Mouse (Mus musculus): ENCODE results near the gene Zc3h8. TPM values are rescaled to one million over a fixed set of nuclear protein-coding genes. Genes with fewer than 3 reads are reported as not detected.

Zc3h8 gene
- polyA plus RNA-seq (2011; ENCODE audit: insufficient read depth, insufficient read length, low replicate concordance, missing spikeins), result 3.2 and 3.4 TPM in 2 replicates

DNA sequence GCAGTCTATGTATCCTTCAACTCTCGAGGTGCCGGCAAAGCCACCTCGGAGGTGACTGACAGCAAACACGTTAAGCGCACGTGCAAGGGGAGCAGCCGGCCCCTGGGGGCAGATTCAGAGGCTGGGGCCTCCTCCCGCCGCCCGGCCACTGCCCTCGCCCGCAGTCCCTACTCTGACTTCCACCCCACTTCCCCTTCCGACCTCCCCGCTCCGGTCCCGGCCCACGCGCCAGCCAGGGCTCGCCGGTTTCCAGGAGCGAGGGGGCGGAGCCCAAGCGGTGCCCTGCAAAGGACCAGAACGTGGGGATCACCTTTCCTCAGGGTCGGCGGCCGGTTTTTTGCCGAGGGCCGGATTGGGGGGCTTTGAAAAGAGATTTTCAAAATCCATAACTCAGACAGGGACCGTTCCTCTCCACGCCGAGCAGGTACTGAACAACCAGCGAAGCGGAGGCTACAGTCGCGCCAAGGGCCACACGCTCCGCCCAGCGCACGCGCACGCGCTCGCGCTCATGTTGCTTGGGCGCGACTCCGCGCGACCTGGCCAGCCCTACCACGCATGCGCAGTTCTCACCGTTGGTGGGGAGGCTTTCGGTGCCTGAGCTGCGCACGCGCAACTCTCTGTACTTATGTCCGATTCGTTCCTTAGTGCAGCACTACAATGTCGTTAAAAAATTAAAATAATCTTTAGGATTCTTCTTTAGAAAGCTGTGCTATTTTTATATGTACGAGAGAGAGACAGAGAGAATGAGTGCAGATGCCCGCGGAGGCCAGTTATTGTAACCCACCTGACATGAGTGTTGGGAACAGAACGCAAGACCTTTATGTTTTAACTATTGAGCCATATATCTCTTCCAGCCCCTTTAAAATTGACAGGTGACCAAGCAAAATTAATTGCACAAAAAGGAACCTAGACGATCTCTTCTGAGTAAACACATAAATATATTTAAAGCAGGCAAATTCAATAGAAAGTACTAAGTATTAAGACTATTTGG, at the start of gene Zc3h8:
Gene Zc3h8, minus strand, starts transcription at position 540 of the 991 bp plus-strand sequence.
- under 1% methylated on average over 65 of the region's 65 CpGs for WGBS
- TF ChIP-seq CTCF (IDR thresholded peaks at IDR 0.05; ENCODE audit: control insufficient read depth, insufficient read depth, low read length) (no peak), POLR2A (IDR thresholded peaks at IDR 0.05; ENCODE audit: borderline replicate concordance, control insufficient read depth, low read depth, low read length) (peak; percentile 89)

DNA sequence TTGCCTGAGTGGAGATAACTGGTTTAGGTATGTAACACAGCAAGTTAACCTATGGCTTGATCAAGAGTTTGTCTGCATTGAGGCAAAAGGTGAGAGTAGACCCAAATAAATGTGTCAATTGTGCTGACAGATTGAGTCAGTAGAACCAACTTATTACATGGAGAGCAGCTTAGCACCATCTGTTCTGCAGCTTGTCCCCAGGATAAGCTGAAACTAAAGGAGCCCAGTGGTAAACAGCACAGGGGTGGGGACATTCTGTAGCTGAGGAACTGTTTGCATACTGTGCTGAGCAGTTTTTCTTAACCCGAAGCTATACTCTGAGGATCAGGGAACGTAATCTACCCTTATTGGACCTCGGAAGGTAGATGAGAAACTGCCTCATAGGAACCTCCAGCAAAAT, 40.9 kb upstream of the Zc3h8 start:
- no peak overlapping the region for H3K27ac ChIP-seq (ENCODE audit: control insufficient read depth, insufficient read depth, low read depth, low read length, poor library complexity)
- no peak for TF ChIP-seq POLR2A (IDR thresholded peaks at IDR 0.05; ENCODE audit: borderline replicate concordance, control insufficient read depth, low read depth, low read length)
- TF ChIP-seq CTCF (IDR thresholded peaks at IDR 0.05; ENCODE audit: control insufficient read depth, insufficient read depth, low read length), result no peak

More for the DNA sequence above, at the start of gene Zc3h8:
- H3K4me3 ChIP-seq (replicated peaks; ENCODE audit: control insufficient read depth, low read depth, low read length), result peak within 1 kb of the TSS; percentile 76
- peak within 1 kb of the TSS; percentile 83 for H3K27ac ChIP-seq (ENCODE audit: control insufficient read depth, insufficient read depth, low read depth, low read length, poor library complexity)
- H3K4me1 ChIP-seq (ENCODE audit: control insufficient read depth, insufficient read depth, low read length), result no peaks in the 10 kb centered on the region; the same call in 1 of the 2 replicates

DNA sequence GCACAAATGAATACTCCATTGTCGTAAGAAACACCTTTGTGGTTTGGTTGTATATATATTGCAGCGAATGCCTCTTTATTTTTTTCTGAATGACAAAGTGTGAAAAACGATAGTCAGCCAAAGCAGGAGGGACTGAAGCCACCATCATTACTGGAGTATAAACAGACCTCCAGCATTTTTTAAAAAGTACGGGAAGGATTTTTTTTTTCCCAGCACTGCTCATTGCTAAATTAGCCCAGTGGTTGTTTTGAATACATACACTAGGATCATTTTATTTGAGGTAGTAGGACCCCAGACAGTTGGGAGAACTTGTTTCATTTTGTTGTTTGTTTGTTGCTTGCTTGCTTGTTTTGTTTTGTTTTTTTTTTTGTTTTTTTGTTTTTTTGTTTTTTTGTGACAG, 31.7 kb upstream of the Zc3h8 start:
- H3K4me3 ChIP-seq (replicated peaks; ENCODE audit: control insufficient read depth, low read depth, low read length), result no peak overlapping the region
- 88% methylated on average over 4 of the region's 4 CpGs for WGBS
- no peak for TF ChIP-seq POLR2A (IDR thresholded peaks at IDR 0.05; ENCODE audit: borderline replicate concordance, control insufficient read depth, low read depth, low read length)
- no peak for TF ChIP-seq CTCF (IDR thresholded peaks at IDR 0.05; ENCODE audit: control insufficient read depth, insufficient read depth, low read length)

More for the DNA sequence above, 40.9 kb upstream of the Zc3h8 start:
- Histone ChIP-seq H3K4me1 (ENCODE audit: control insufficient read depth, insufficient read depth, low read length) (no peaks in the 10 kb centered on the region), H3K4me3 (replicated peaks; ENCODE audit: control insufficient read depth, low read depth, low read length) (no peak overlapping the region)
- WGBS, result 88% methylated on average over 3 of the region's 3 CpGs

GRCm38 (mm10) chr2:128972301-128972700, 28.4 kb upstream of the Zc3h8 start:
- no peaks in the 10 kb centered on the region; the same call in 1 of the 2 replicates for H3K4me1 ChIP-seq (ENCODE audit: control insufficient read depth, insufficient read depth, low read length)
- no peak overlapping the region for H3K4me3 ChIP-seq (replicated peaks; ENCODE audit: control insufficient read depth, low read depth, low read length)
- H3K27ac ChIP-seq (ENCODE audit: control insufficient read depth, insufficient read depth, low read depth, low read length, poor library complexity), result no peak overlapping the region
- TF ChIP-seq POLR2A (IDR thresholded peaks at IDR 0.05; ENCODE audit: borderline replicate concordance, control insufficient read depth, low read depth, low read length) (no peak), CTCF (IDR thresholded peaks at IDR 0.05; ENCODE audit: control insufficient read depth, insufficient read depth, low read length) (no peak)

More for the DNA sequence above, 31.7 kb upstream of the Zc3h8 start:
- no peaks in the 10 kb centered on the region for H3K4me1 ChIP-seq (ENCODE audit: control insufficient read depth, insufficient read depth, low read length)
- H3K27ac ChIP-seq (ENCODE audit: control insufficient read depth, insufficient read depth, low read depth, low read length, poor library complexity), result no peak overlapping the region

- H3K27ac ChIP-seq (ENCODE audit: control insufficient read depth, insufficient read depth, low read depth, low read length, poor library complexity), result no peak overlapping the region
- TF ChIP-seq CTCF (IDR thresholded peaks at IDR 0.05; ENCODE audit: control insufficient read depth, insufficient read depth, low read length), result no peak
- no peak for TF ChIP-seq POLR2A (IDR thresholded peaks at IDR 0.05; ENCODE audit: borderline replicate concordance, control insufficient read depth, low read depth, low read length)
- no peak overlapping the region for H3K4me3 ChIP-seq (replicated peaks; ENCODE audit: control insufficient read depth, low read depth, low read length)
- H3K4me1 ChIP-seq (ENCODE audit: control insufficient read depth, insufficient read depth, low read length), result no peaks in the 10 kb centered on the region; the same call in 1 of the 2 replicates
These were observed 24.7 kb upstream of the Zc3h8 start for GRCm38 (mm10) chr2:128968475-128969083.

GRCm38 (mm10) chr2:128967661-128968441, 24.0 kb upstream of the Zc3h8 start, which contains the start of gene Gm10762:
TSS of gene Gm10762 (minus strand) at chr2:128967725.
- 4% methylated on average over 80 of the region's 80 CpGs for WGBS
- H3K4me3 ChIP-seq (replicated peaks; ENCODE audit: control insufficient read depth, low read depth, low read length), result peak within 1 kb of the TSS; percentile 93
- TF ChIP-seq POLR2A (IDR thresholded peaks at IDR 0.05; ENCODE audit: borderline replicate concordance, control insufficient read depth, low read depth, low read length) (peak; percentile 16; the same call in 1 of the 2 replicates), CTCF (IDR thresholded peaks at IDR 0.05; ENCODE audit: control insufficient read depth, insufficient read depth, low read length) (no peak)
- no peaks in the 10 kb centered on the region; the same call in 1 of the 2 replicates for H3K4me1 ChIP-seq (ENCODE audit: control insufficient read depth, insufficient read depth, low read length)
- peak within 1 kb of the TSS; percentile 100 for H3K27ac ChIP-seq (ENCODE audit: control insufficient read depth, insufficient read depth, low read depth, low read length, poor library complexity)

- no peaks in the 10 kb centered on the region; the same call in 1 of the 2 replicates for H3K4me1 ChIP-seq (ENCODE audit: control insufficient read depth, insufficient read depth, low read length)
- peak; percentile 99 for TF ChIP-seq POLR2A (IDR thresholded peaks at IDR 0.05; ENCODE audit: borderline replicate concordance, control insufficient read depth, low read depth, low read length)
- TF ChIP-seq CTCF (IDR thresholded peaks at IDR 0.05; ENCODE audit: control insufficient read depth, insufficient read depth, low read length), result no peak
- peak within 1 kb of the TSS; percentile 93 for H3K4me3 ChIP-seq (replicated peaks; ENCODE audit: control insufficient read depth, low read depth, low read length)
- H3K27ac ChIP-seq (ENCODE audit: control insufficient read depth, insufficient read depth, low read depth, low read length, poor library complexity), result peak within 1 kb of the TSS; percentile 100
- under 1% methylated on average over 65 of the region's 65 CpGs for WGBS
These were observed 23.0 kb upstream of the Zc3h8 start, which contains the start of gene Zc3h6 for GRCm38 (mm10) chr2:128966641-128967580. TSS of gene Zc3h6 (plus strand) at chr2:128967402.
